Mouse (Mus musculus) adrenal gland, postnatal 25 days (tissue): Measurements from ENCODE around the gene Gen1. TPM values are rescaled to one million over a fixed set of nuclear protein-coding genes. Genes with fewer than 3 reads are reported as not detected.

Experiments used
- DNase-seq: peaks from one replicate; pipeline ENCODE4 v3.0.0; 2021; ENCODE audit warnings: mixed read lengths
- total RNA-seq: library from RNA; stranded (reverse); gene quantifications from 2 replicates; pipeline ENCODE4 v1.2.3, GENCODE M21; 2021

Gene Gen1
- total RNA-seq, 1 experiment from 2014 or later: 5.8 TPM

GRCm38 (mm10) chr12:11223090-11223489 lies 42.5 kb downstream of the Gen1 start:
- DNase-seq: no peak

DNA sequence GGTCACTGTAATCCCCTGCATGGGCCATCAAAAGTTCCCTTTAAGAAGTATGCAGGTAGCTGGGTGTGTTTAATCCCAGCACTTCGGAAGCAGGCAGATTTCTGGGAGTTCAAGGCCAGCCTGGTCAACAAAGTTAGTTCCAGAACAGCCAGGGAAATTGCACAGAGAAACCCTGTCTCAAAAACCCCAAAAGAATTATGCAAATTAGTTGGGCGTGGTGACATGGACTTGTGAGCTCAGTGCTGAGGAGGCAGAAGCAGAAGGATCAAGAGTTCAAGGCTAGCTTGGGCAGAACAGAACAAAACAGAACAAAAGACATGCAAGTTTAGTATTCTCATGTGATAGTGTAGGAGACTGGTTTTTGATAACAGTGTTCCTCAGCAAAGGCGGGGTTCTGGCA lies 43.0 kb downstream of the Gen1 start:
- DNase-seq: no peak

GRCm38 (mm10) chr12:11221524-11222330 lies 43.9 kb downstream of the Gen1 start:
- no peak for DNase-seq

DNA sequence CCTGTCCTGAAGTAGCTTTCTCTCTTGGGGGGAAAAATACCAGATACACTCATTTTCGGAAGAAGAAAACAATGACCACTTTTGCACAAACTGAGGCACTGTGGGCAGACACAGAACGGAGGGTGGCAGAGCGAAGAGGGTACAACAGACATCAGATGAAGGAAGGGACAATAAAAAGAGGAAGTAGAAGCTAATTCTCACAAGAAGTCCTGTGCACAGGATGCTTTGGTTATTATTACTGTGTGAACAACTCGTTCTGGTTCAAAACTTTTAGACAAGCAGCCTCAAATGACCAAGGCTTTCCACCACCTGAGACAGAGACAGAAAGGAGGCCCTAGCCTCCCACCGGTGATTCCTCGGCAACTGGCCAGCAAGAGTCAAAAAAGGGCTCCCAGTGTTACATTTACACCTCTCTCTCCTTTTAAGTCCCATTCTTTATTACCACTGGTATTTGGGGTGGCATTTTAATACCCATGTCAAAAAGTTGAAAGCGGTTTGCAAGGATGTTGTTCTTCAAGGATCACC lies 47.8 kb downstream of the Gen1 start:
- DNase-seq: no peak

DNA sequence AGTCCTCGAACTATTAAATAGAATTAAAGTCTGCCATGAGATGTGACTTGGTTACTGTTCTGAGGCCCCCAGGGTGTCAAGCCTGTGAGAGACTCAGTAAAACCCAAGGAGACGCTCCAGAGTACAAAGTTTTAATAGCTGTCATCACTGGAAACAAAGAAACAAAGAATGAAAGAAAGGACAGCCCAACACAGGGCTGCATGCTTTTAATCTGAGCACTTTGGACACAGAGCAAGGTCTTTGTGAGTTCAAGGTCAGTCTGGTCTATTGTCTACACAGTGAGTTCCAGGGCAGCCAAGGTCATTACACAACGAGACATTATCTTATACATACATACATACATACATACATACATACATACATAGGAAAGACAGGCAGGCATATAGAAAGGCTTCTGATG lies 49.1 kb downstream of the Gen1 start:
- no peak for DNase-seq

- DNase-seq: no peak
Observed at GRCm38 (mm10) chr12:11215555-11215954, 50.0 kb downstream of the Gen1 start.

DNA sequence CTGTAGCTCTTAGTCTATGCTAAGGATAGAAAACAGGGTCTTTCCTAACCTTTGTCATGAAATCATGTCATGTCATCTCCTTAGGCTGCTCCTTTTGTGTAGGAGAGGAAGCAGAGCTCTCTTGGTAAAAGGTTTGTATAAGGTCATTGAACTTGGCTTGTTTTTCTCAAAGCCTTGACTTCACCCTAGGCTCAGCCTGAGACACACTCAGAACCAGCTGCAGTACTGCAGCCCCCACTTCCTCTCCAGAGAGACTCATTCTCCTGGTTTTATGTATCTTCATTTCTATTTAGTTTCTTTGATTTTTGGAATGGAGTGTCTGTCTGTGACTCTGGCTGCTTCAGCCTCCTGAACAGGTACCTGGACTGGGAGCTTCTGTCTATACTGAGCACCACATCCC lies 50.8 kb downstream of the Gen1 start:
- DNase-seq: no peak

DNA sequence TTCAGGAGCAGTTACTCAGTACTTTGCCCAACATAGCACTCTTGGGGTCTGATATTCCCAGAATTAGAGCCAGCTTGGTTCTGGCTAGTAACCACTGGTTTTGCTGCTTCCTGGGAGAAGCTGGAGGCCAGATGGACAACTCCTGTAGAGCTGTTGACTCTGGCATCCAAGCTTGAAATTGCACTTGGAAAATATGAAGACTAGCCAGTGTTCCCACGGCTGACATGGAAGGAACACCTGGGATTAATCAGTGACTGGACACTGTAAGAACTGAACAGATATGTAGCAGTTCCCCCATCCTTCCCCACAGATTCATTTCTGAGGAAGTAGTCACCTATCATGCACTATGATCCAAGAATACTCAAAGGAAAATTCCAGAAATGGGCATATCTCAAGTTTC lies 52.7 kb downstream of the Gen1 start:
- DNase-seq: no peak

- DNase-seq: no peak
Observed at GRCm38 (mm10) chr12:11210361-11210760, 55.2 kb downstream of the Gen1 start.

DNA sequence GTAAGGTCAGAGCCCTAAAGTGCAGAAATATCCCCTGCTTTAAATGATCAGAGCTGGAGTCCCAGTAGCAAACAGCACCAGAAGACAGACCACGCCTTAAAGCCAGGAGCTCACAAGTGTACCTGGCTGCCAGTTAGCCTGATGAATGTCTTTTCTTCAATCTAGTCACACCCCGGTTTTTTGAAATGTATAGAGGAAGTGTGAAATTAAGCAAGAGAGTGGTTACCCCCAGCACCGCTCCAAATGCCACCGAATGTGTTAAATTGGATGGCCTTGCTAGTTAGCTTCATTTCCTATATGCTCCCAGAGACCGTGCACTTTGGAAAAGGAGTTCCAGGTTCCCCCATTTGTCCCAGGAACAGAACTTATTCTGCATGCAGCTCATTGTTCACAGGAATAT lies 56.0 kb downstream of the Gen1 start:
- no peak for DNase-seq

GRCm38 (mm10) chr12:11208872-11209271 lies 56.7 kb downstream of the Gen1 start, which contains the start of gene Msgn1:
Msgn1 (minus strand) TSS chr12:11208972.
- DNase-seq: no peak

DNA sequence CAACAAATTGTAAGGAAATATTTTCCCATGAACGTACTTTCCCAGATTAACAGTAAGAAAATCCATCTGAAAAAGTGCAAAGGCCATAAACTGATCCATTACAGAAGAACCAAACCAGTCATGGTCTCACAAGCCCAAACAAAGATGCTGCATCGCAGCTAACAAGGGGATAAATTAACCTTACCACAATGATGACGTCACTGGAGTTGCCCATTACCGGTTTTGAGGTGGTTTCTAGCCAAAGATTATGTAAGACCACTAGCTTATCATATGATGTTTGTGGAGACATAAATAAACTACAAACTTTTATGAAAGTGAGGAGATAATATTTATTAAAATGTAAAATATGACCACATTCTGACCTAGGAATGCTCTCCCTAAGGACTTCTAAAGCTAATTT lies 59.3 kb downstream of the Gen1 start:
- no peak for DNase-seq

DNA sequence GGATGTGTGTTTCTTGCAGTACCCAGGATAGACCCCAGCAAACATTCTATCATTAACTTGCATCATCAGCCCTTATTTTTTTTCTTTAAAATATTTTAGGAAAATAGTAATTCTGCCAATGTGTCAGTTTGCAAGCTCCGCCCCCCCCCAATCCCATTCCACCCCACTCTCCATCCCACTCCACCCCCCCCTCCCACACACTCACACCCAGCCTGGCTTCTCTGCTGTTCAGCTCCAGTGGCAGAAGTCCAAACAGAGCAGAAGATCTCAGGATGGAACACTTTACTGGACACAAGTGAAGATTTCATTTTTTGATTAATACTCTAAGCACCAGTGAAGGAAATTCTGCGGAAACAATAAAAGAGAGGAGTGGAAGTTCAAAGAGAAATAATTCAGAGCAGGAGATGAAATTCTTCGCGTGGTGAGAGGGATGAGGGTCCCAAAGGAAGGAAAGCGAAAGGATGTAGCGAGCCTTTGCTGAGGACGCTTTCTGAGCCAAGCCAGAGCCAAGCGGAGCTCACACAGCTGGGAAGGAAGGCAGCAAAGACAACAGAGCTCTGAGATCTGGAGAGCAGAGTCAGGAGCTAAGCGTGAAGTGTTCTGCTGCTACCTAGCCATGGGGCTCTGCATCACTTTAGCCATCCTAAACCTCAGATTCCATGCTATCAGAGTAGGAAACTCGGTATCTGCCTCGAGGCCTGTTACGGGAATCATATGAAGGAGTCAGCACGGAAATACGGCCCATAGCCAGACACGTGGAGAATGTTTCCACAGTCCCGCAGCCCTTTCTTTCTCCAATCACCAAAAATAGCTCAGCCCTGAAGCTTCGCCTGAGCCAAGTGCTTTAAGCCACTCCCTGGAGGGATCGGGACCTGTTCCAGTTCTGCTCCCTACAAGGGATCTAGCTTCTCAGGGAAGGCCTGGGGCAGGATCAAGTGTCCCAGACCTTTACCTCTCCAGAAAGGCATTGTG lies 61.6 kb downstream of the Gen1 start:
- DNase-seq: peak; percentile 39

DNA sequence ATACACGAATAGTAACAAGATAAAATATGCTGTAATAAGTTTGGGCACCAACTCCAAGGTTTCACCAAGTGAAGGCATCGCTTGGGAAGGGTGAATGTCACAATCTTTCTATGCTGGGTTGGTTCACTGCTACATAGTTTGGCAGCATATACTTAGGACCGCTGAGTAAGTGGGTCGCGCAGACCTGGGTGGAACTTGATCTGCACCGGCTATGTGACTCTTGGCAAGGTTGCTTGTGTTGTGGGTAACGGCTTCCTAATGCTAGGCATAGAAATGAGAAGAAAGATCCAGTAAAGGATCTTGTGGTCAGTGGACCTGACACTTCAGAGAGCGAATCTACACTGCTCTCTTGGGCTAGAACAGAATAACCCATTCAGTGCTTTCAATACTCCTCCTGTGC lies 63.1 kb downstream of the Gen1 start:
- DNase-seq: no peak

DNA sequence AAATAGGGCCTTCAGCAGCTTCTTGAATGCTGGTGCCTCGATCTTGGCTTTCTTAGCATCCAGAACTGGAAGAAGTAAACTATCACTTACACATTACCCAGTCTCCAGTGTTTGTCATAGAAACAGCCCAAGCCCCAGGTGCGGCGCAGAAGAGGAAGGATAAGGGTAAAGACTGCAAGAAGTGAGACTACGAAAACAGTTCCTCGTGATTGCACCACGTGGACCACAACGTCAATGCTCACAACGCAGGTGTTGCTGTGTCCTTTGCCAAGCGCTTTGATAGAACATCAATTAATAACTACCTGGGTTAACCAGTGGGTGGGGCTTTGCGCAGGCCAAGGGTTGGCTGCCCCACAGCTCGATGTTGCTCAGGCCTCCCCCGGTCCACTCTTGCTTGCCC lies 64.9 kb downstream of the Gen1 start:
- DNase-seq: no peak

DNA sequence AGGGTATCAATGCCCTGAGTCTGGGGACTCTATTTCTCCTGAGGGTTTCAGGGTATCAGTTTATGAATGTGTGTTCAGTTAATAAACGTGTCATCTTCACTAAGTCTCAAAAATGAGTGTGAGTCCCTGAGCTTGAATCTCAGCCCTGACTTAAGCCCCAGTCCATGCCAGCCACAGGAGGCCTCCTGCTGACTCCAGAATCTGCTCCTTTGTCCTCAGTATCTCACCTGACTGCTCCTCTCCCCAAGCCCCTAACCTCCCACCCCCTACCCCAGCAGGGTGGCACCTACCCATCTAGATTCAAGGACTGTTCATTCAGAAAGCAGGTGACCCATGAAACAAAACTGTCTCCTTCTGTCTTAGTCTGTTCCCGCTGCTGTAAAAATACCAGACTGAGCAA lies 67.0 kb downstream of the Gen1 start:
- DNase-seq: no peak

DNA sequence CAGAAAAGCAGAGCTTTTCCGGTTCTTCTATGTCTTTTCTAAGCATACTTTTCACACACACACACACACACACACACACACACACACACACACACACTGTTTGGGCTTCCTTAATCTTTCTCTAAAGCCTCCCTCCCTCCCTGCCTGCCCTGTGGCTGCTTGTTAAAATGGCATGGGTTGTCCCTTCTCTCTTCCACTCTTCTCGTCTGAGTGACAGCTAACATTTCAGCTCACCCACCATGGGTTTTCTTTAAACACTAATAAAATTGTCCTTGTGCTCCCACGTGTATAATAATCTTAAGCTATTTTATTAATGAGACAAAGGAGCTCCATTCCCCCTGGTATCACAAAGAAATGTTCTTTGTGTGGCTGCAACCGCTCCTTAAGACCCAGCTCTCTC lies 67.6 kb downstream of the Gen1 start:
- DNase-seq: no peak

- no peak for DNase-seq
Observed at GRCm38 (mm10) chr12:11196830-11197229, 68.8 kb downstream of the Gen1 start.

DNA sequence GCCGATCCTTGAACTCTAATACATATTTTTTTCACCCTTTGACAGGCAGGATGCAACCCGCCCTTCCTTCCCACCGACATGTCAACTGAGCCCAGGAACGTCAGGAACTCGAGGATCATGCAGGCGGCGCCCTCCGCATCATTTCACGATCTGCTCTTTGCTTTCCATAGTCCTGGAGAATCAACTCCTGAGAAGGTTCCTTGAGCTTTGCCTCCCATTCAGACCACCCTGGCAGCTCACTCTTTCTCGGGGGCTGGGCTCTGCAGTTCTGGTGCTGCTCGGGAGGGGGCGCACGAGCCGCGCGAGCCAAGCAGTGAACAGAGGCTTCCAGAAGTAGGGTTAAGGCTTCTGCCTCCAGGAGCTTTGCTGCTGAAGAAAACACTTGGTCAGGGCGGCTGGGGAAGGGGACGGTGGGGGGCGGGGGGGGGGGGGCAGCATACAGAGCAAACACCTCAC lies 69.4 kb downstream of the Gen1 start:
- DNase-seq: peak; percentile 75

GRCm38 (mm10) chr12:11195031-11195430 lies 70.6 kb downstream of the Gen1 start:
- no peak for DNase-seq
